Mouse (Mus musculus) adrenal gland, adult 18-20 months (tissue): ENCODE results near the gene Esp34. TPM values are rescaled to one million over a fixed set of nuclear protein-coding genes. Genes with fewer than 3 reads are reported as not detected.

ENCODE experiments used
- DNase-seq, 2 experiments: peaks; one replicate each; pipeline ENCODE4 v3.0.0; 2021 to 2022; ENCODE audit warnings: low spot score in 2 of 2
- long read RNA-seq, 2 experiments: library from polyadenylated mRNA; stranded (forward); transcript quantifications; one replicate each; pipeline ENCODE4 v2.0.0; 2021
- total RNA-seq, 2 experiments: library from RNA; stranded (reverse); gene quantifications; 1 replicate in 1 of 2; 2 replicates in 1 of 2; pipeline ENCODE4 v1.2.3; 2021

Gene Esp34
- not detected for total RNA-seq
- long read RNA-seq, experiment 1: 0 reads
- long read RNA-seq, experiment 2: 0 reads

DNA sequence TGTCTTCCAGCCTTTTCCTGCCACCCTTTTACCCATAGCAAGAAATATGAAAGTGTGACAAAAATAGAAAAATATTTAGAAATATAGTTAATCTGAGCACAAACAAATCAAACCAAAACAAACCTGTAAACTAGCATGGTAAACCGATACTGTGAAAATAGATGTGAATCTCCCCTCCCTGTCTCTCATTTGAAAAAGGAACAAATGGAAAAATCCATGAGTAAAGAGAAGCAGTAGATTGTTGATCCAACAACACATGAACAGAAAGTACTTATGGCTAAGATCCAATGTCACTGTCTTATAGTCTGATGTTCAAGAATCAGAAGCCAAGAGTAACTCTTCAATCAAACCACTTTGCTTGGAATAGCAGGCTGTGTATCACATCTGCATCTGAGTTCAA, at the start of gene Esp34:
Gene Esp34, plus strand, starts transcription at position 301 of the 400 bp plus-strand sequence.
- DNase-seq: no peak

DNA sequence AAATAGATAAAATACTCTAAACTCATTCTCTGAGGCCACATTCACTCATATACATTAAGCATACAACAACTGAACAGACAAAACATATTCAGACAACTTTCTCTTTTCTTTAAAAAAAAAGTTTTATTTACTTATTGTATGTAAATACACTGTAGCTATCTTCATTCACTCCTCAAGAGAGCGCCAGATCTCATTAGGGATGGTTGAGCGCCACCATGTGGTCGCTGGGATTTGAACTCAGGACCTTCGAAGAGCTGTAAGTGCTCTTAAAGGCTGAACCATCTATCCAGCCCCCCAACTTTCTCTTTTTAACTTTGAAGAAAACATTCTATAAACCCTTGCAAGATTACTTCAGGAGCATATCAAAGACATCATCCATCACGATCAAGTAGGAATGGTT, 8.5 kb downstream of the Esp34 start:
- no peak for DNase-seq

Other genes with a start within 250 kb of the Esp34 start
- gene Olfr137, start 246.6 kb upstream of the Esp34 start, total RNA-seq: not detected
- gene Olfr136, start 224.4 kb upstream of the Esp34 start, total RNA-seq: not detected
- not detected for gene Esp36, start 134.0 kb upstream of the Esp34 start, total RNA-seq
- gene Esp31, start 85.3 kb downstream of the Esp34 start, total RNA-seq: not detected